Mouse (Mus musculus) CH12.LX (cell line): ENCODE measurements around the gene 4930572O03Rik. TPM values are rescaled to one million over a fixed set of nuclear protein-coding genes. Genes with fewer than 3 reads are reported as not detected.
"Not testable (repeated sequence)": the region's sequence is repeated elsewhere in the genome, so short reads cannot be mapped to it uniquely, and the experiment has no call there.

Source experiments
- DNase-seq: peaks from one replicate; pipeline ENCODE4 v3.0.0-alpha.2; 2013; ENCODE audit errors: extremely low read depth
- H3K27ac ChIP-seq: 2 replicates; pipeline ENCODE4 v1.5.1; 2012; ENCODE audit warnings: low read depth, mild to moderate bottlenecking, control low read depth, moderate library complexity; ENCODE audit not compliant: insufficient read depth
- H3K27me3 ChIP-seq: replicated peaks from 2 replicates; pipeline ENCODE3; 2012; ENCODE audit warnings: inconsistent platforms
- H3K36me3 ChIP-seq, 2 experiments: replicated peaks in 1 of 2; 2 replicates each; pipeline versions ENCODE3 to v1.6.1; 2012; ENCODE audit warnings: inconsistent platforms in 1 of 2, low read length in 1 of 2, mild to moderate bottlenecking in 1 of 2, mixed read lengths in 1 of 2, moderate library complexity in 1 of 2; ENCODE audit not compliant: control insufficient read depth in 1 of 2, insufficient read depth in 1 of 2
- H3K4me1 ChIP-seq, 2 experiments: 2 replicates each; pipeline ENCODE4 v1.6.1; 2012; ENCODE audit warnings: inconsistent platforms in 1 of 2, moderate library complexity in 1 of 2; ENCODE audit not compliant: insufficient read depth in 2 of 2, control insufficient read depth in 1 of 2
- H3K4me2 ChIP-seq: 2 replicates; pipeline ENCODE4 v1.6.1; 2012; ENCODE audit warnings: low read depth, mild to moderate bottlenecking, control low read depth; ENCODE audit not compliant: poor library complexity, insufficient read depth, severe bottlenecking
- H3K4me3 ChIP-seq, 3 experiments: fragments of 150-350 bp in 1 of 3; sonication (generic) in 1 of 3; replicated peaks in 1 of 3; 2 replicates each; pipeline versions ENCODE3 to v1.5.1; 2011 to 2012; ENCODE audit warnings: low read depth in 2 of 3, low read length in 2 of 3, mild to moderate bottlenecking in 2 of 3, moderate library complexity in 2 of 3, control low read depth in 1 of 3, improper control_type of control experiment in 1 of 3, inconsistent platforms in 1 of 3, mixed read lengths in 1 of 3; ENCODE audit not compliant: poor library complexity in 1 of 3
- H3K79me2 ChIP-seq: replicated peaks from 2 replicates; pipeline ENCODE4 v1.6.1; 2012; ENCODE audit warnings: mild to moderate bottlenecking, moderate library complexity; ENCODE audit not compliant: control insufficient read depth, poor library complexity, insufficient read depth, severe bottlenecking; ENCODE audit errors: extremely low read depth
- H3K9ac ChIP-seq: 2 replicates; pipeline ENCODE4 v1.6.1; 2012; ENCODE audit warnings: low read depth, mild to moderate bottlenecking, control low read depth, moderate library complexity; ENCODE audit not compliant: insufficient read depth
- H3K9me3 ChIP-seq: replicated peaks from 2 replicates; pipeline ENCODE3; 2012; ENCODE audit warnings: low read length, inconsistent platforms, mixed read lengths
- CTCF ChIP-seq, 2 experiments: IDR thresholded peaks in 1 of 2; conservative IDR thresholded peaks in 1 of 2; 2 replicates each; pipeline ENCODE4 v1.5.1; 2011 to 2012; ENCODE audit warnings: low read depth in 2 of 2, low read length in 2 of 2, improper control_type of control experiment in 1 of 2, inconsistent platforms in 1 of 2, mild to moderate bottlenecking in 1 of 2, moderate library complexity in 1 of 2
- RAD21 ChIP-seq: IDR thresholded peaks from 2 replicates; pipeline ENCODE4 v1.6.1; 2011; ENCODE audit warnings: low read depth, mild to moderate bottlenecking, low read length, improper control_type of control experiment, moderate library complexity
- SMC3 ChIP-seq: IDR thresholded peaks from 2 replicates; pipeline ENCODE4 v1.6.1; 2011; ENCODE audit warnings: low read depth, low read length, improper control_type of control experiment
- ZNF384 ChIP-seq: IDR thresholded peaks from 2 replicates; pipeline ENCODE4 v1.6.1; 2012; ENCODE audit warnings: low read depth, low read length, improper control_type of control experiment, inconsistent platforms
- dilution Hi-C: fragments of 300-500 bp; cut with MboI; formaldehyde crosslinking; loops from 2 replicates; pipeline ENCODE4 v1.14.3; 2020; ENCODE audit warnings: low sequenced_read_pairs; ENCODE audit not compliant: extremely low pct_unique_long_range_greater_than_20kb, extremely low pct_ligation_motif_present
- in situ Hi-C: fragments of 300-500 bp; cut with MboI; formaldehyde crosslinking; loops from 3 replicates; pipeline ENCODE4 v1.14.3; 2019; ENCODE audit warnings: low sequenced_read_pairs, low pct_ligation_motif_present, low pct_unique_long_range_greater_than_20kb, mixed read lengths
- polyA plus RNA-seq: library from polyadenylated mRNA; unstranded; fragments of >175 nt; gene quantifications from 2 replicates; pipeline ENCODE4 v1.2.1, GENCODE M21; 2012; ENCODE audit warnings: low read depth; ENCODE audit not compliant: insufficient read length
- total RNA-seq, 2 experiments: library from RNA; depleted of rRNA; stranded (reverse); fragments of 300-350 nt in 1 of 2; fragments of >200 nt in 1 of 2; gene quantifications; 2 replicates each; pipeline ENCODE4 v1.2.3; 2012 to 2014

Gene 4930572O03Rik
- total RNA-seq (2012; rRNA removed) (not detected in 2 replicates), total RNA-seq (2014; rRNA removed) (not detected in 2 replicates), polyA plus RNA-seq (not detected in 2 replicates)

- H3K4me1 ChIP-seq, H3K27me3 ChIP-seq, in situ Hi-C loops, DNase-seq, H3K4me2 ChIP-seq, dilution Hi-C loops, H3K36me3 ChIP-seq, H3K4me3 ChIP-seq, H3K79me2 ChIP-seq, H3K9me3 ChIP-seq, H3K9ac ChIP-seq, H3K27ac ChIP-seq: not testable (repeated sequence)
Observed at GRCm38 (mm10) chr5:15656959-15657358, at the start of gene 4930572O03Rik. TSS of gene 4930572O03Rik (minus strand) at chr5:15657059.

- H3K9me3 ChIP-seq, H3K9ac ChIP-seq, dilution Hi-C loops, H3K4me1 ChIP-seq, DNase-seq, H3K27ac ChIP-seq, H3K4me2 ChIP-seq, H3K36me3 ChIP-seq, H3K4me3 ChIP-seq, in situ Hi-C loops, H3K27me3 ChIP-seq, H3K79me2 ChIP-seq: not testable (repeated sequence)
- TF ChIP-seq SMC3: 0 out of 2 replicates have a peak, but pooled peaks have one; percentile 6
- peak in 1 of 2 experiments; percentile 42; a peak in 2 of 4 replicates for TF ChIP-seq CTCF (conservative IDR thresholded peaks at IDR 0.05 in 1 of 2, IDR thresholded peaks at IDR 0.05 in 1 of 2; ENCODE audit: low read depth in 2 of 2, low read length in 2 of 2)
- peak; percentile 34 for TF ChIP-seq RAD21
- peak; percentile 46 for TF ChIP-seq ZNF384
Observed at GRCm38 (mm10) chr5:15702891-15703290, 46.0 kb upstream of the 4930572O03Rik start.

- H3K27me3 ChIP-seq, H3K4me3 ChIP-seq, in situ Hi-C loops, dilution Hi-C loops, H3K9ac ChIP-seq, DNase-seq, H3K4me2 ChIP-seq, H3K4me1 ChIP-seq, H3K9me3 ChIP-seq, H3K36me3 ChIP-seq, H3K27ac ChIP-seq, H3K79me2 ChIP-seq: not testable (repeated sequence)
Observed at GRCm38 (mm10) chr5:15697719-15698118, 40.9 kb upstream of the 4930572O03Rik start.

GRCm38 (mm10) chr5:15691849-15692248 is 35.0 kb upstream of the 4930572O03Rik start:
- H3K4me3 ChIP-seq, H3K27me3 ChIP-seq, H3K9ac ChIP-seq, dilution Hi-C loops, DNase-seq, in situ Hi-C loops, H3K79me2 ChIP-seq, H3K36me3 ChIP-seq, H3K4me2 ChIP-seq, H3K9me3 ChIP-seq, H3K27ac ChIP-seq, H3K4me1 ChIP-seq: not testable (repeated sequence)

- H3K4me2 ChIP-seq, H3K9ac ChIP-seq, H3K27ac ChIP-seq, H3K9me3 ChIP-seq, H3K4me3 ChIP-seq, dilution Hi-C loops, H3K27me3 ChIP-seq, H3K36me3 ChIP-seq, H3K4me1 ChIP-seq, DNase-seq, H3K79me2 ChIP-seq, in situ Hi-C loops: not testable (repeated sequence)
Observed at GRCm38 (mm10) chr5:15690822-15691221, 34.0 kb upstream of the 4930572O03Rik start.

- DNase-seq, H3K4me1 ChIP-seq, H3K27ac ChIP-seq, H3K4me2 ChIP-seq, in situ Hi-C loops, H3K9me3 ChIP-seq, H3K9ac ChIP-seq, H3K27me3 ChIP-seq, H3K4me3 ChIP-seq, H3K79me2 ChIP-seq, dilution Hi-C loops, H3K36me3 ChIP-seq: not testable (repeated sequence)
Observed at GRCm38 (mm10) chr5:15689659-15690213, 32.9 kb upstream of the 4930572O03Rik start.
